Mouse (Mus musculus) NIH3T3 (cell line): ENCODE data around the gene Tmprss11a.

ENCODE experiments used
- DNase-seq: peaks from one replicate; pipeline ENCODE4 v3.0.0-alpha.2; 2012; ENCODE audit warnings: low read depth

Tmprss11a gene

DNA sequence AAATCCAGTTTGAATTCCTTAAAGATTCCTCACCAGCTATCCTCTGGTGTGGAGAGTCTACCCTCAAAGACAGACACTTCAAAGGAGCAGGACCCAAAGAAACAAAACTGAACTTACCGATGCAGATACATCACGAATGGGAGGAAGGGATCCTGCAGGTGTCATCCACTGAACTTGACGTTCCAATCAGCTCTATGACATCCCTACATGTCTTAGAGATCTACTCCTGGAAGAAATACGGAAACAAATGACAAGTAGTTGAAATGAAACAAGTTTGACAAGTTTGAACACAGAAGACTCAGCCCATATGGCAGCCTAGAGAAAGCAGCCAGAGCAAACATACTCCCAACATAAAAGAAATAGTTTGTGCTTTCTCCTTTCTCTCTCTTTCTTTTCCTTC lies at the start of gene Tmprss11a:
Gene Tmprss11a (minus strand): TSS at position 101 of the 400 bp plus-strand sequence.
- no peak for DNase-seq

DNA sequence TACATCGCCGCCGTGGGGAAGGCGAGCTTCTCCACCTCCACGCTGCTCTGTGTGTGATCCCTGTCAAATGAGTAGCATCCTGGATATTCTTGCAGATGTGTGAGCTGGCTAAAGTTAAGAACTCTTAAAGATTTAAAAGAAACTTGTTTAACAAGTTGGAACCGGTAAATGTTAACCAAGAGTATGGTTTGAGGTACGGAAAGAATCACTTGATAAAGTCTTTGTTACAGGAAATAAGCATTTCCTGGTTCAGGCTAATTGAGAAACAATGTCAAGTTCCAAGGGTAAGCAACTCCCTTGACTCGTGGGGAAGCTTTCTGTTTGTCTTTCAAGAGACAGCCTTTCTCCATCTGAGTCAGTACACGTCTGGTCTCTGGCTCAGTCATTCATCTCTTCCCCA lies 49.7 kb upstream of the Tmprss11a start, which contains the start of gene Tmprss11g:
Gene Tmprss11g (minus strand): TSS at position 101 of the 400 bp plus-strand sequence.
- no peak for DNase-seq

DNA sequence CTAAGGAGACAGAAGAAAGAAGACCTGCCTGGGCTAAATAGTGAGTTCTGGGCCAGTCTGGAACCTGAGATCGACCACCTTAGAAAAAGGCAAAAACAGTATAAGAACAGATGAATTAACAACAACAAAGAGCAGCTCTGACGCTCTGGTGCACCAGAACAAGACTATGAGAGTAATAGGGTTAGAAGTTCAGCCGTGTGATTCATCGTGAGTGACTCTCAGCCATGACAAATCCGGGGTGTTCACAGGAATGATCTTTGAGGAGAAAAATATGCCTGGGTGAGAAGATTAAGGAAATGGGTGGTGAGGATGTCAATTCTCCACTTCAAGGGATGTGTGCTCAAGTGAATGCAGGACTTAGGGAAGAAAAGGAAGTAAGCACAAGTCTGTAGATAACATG lies 42.7 kb upstream of the Tmprss11a start:
- DNase-seq = peak; percentile 5

DNA sequence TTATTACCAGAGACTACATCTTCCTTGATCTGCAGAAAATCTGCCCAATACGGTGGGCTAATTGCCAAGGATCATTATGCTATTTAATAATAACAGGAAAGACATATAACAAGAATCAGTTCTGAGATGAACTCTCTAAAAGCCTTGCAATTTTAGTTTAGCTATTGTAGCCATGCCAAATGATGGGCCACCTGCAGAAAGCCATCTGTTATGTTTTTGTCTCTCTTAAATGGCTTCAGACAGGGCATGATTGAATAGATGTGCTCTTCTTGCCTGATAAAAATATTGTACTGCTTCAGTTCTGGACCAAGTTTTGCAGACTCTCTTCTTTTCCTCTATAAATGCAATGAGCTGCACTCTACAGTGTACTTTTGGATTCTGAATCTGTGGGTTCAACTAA lies 24.7 kb upstream of the Tmprss11a start:
- no peak for DNase-seq

DNA sequence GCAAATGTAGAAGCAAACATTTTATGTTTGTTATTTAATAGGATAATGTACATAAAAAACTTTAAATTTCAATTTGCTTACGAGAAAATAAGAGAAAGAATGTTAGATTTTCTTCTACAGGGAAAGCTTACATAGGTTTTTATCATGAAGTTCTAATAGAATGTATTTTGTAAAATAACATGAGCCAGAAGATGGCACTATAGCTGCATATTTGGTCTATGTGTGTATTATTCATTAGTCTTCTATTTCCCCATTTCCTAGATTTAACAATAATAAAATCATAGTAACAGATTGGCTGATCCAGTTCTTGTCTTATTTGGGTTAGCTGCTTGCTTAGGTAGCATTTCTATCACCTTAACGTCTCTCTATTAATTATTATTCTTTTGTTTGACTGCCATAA lies 13.8 kb upstream of the Tmprss11a start:
- DNase-seq = peak; percentile 63

DNA sequence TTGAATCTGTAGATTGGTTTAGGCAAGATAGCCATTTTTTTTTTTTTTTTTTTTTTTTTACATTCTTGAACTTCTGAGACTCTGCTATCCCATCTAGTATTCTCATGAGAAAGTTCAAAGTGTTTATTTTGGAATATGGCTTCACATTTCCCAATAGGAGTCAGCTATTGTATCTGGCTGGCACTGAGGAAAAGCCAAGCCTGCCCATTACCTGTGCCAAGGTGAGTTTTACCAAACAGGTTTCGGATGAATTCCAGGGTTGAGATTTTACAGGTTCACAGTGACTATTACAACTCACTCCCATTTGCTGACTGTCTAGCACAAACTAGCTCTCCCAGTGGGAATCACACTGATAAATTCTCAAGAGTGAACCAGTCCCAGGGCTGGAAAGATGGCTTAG lies 13.2 kb upstream of the Tmprss11a start:
- DNase-seq = no peak

DNA sequence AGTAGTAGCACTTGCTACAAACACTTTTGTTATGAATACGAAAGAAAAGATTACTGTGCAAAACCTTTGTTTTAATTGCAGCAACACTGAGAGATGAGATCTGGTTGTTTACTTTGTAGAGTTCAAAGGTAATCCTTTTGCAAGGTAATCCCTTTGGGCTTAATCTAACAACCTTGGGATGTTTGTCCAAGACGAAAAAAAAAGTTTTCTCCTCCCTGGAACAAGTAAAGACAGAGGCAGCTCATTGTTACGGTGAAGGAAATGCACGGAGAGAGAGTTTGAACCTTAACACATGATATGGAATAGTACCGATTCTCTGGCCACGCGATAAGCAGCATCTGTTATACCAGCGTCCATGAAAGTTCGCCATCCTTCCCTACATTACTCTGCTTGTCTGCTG lies 5.1 kb upstream of the Tmprss11a start:
- no peak for DNase-seq

DNA sequence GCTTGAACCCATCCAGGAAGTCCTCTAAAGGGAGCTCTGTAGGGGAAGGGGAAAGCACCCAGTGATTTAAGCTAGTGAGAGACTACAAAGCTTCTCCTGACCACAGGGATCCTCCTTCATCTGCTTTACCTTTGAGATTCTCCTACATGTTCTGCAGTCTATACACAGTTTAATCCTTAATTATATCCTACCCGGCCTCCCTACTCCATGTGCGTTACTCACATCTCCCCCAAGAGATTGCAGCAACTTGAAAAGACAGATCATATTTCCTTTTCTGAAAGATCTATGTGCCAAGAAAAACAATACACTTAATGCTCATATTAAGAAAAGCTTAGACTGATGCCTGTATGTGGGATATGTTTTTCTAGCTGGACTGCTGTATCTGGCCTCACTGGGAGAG lies 29.5 kb downstream of the Tmprss11a start:
- DNase-seq = peak; percentile 3

DNA sequence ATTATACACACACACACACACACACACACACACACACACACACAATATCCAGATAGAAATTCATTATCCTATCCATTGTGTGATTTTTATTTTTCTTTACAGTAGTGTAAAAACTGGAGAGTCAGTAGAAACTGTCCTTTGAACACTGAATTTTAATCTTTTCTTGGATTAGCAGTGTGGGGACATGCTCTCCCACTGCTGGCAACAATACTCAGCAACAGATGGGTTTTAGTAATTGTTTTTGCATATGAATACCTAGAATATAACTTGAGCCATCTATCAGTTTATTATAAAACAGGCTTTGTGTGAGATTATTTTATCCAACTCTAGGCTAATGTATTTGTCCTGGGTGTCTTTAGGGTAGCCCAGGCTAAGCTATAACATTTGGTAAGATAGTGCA lies 30.2 kb downstream of the Tmprss11a start:
- no peak for DNase-seq

DNA sequence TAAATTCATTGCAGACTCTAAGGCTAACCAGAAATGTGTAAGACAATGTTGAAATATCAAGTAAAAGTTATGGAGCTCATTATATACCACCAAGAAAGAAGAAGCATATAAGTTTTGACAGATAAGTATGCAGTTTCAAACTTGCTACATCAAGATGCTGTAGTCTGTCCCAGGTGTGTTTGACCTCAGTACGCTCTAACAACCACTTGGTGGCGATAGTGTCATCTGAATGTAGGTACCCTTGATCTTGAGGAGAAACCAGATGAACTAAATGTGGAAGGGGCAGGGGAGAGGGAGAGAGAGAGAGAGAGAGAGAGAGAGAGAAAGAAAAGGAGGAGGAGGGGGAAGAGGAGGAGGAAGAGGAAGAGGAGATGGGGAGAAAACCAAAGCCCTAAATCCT lies 36.1 kb downstream of the Tmprss11a start:
- peak; percentile 60 for DNase-seq

DNA sequence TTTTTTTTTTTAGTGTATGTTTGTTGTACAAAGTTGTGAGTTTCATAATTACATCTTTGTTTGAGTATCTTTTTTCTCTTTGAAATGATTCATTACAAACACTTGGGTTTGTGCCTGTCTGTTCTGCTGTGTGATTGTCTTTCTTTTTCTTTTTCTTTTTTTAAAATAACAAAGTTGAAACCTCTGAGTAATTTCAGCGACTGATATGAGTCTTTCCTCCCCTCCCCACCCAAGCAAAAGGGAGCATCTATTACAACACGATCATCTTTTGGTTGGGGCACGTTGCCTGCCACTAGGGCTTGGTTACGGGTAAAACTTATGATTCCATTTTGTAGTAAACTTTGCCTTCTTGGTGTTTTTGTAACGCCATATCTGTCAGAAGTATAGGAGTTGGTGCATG lies 37.7 kb downstream of the Tmprss11a start:
- no peak for DNase-seq

DNA sequence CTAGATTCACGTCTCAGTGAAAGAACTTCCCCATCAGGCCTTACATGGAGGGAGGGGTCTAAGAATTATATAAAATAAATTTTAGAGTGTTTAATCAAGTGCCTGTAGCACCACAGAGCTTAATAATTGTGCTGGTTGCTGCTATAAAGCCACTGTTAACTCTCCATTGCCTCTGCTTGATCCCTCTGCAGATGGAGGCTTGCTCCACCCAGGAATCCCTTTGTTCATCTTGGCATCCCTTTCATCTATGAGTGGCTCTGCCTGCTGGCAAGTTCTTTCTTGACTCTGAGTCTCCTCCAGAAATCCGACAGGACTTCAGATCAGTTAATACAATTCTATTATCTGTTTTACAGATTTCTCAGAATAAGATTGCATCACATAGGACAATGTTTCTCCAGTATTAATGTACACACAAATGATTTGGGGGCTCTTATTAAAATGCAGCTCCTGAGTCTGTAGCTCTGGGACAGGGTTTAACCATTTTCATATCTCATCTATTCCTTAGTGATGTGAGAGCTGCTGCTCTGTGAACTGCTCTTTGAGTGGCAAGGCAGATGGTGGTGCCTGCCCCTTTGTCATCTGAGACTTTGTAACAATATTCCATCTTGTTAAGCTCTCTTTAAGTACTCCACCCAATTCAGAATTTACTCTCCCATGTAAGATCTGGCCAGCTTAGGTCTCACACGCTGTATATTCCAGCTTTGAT lies 47.3 kb downstream of the Tmprss11a start:
- DNase-seq = no peak

DNA sequence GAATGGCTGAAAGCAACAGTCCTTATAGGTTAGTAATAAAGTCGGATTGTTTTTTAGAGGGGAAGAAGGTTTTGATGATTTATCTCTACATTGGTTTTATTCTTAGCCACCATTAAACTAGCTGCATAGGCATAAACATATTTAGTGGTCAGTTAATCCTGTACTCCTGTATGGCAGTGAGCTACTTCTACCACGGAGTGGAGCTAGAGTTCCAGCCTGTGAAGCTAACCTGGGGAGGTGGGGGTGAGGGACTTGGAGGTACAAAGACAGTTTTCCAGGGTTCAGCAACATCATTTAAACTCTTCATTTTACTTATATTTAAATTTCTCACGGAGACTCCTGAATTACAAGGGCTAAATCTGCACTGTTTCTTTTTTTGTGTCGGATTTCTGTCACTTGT lies 49.3 kb downstream of the Tmprss11a start:
- DNase-seq = peak; percentile 12

DNA sequence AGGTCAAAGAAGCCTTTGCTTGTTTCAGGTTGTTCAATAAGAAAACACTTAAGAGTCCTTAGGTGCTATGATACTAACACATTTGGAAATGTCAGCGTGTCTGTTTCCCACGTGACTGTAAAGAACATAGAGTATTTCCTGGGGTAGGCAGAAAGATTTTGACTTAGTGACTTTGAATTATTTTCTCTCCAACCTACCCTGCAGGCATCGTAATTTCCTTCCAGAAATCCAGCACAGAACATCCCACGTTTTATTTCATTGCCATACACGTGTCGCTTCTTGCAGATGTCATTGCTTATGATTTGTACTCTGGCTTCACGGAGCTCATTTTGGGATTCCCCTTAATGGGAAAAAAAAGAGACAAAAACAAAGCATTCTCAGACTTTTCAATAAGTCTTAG lies 54.5 kb downstream of the Tmprss11a start:
- no peak for DNase-seq

DNA sequence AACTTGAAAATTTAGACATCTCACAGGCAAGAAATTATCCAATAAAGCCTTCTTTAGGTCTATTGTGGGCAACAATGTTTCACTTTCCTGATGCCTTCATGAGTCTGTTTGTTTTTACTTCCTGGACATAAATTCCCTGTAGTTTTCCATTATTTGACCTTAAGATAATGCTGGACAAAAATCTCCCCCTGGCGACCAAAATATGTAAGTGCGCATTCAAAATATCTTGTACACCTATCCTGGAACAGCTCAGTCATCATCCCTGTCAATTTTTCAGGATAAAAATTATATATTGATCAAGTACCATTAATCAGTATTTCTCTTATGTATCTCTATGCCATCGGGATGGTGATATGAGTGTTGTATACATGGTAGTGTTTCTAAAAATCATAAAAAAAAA lies 58.0 kb downstream of the Tmprss11a start:
- peak; percentile 67 for DNase-seq

DNA sequence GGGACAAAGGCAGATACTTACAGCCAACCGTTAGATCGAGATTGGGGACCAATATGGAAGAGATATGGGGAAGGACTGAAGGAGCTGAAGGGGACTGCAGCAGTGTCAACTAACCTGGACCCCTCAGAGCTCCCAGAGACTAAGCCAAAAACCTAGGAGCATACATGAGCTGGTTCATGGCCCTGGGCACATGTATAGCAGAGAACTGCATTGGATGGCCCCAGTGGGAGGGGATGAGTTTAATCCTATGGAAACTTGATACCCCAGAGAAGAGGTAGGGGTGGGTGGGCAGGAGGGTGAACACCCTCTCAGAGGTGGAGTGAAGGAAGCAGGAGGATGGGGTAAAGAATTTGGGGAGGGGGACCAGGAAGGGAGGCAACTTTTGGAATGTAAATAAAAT lies 60.8 kb downstream of the Tmprss11a start:
- DNase-seq = no peak

DNA sequence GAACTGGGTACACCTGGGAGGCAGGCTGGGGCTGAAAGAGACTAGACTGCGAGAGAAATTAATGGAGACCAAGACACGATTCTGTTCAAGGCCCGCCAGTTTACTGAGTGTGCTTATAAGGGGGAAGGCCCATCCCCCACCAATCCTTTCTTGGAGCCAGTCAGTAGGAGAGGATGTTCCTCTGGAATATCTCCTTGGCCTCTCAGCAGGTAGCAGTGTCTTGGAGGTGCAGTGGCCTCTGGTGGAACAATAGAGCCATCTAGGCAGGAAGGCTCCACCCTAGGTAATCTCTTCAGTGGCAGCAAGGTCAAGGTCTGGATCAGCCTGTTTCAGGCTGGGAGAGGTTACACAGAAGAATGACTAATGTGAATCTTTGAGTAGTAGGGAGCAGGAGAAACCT lies 61.6 kb downstream of the Tmprss11a start:
- DNase-seq = no peak

DNA sequence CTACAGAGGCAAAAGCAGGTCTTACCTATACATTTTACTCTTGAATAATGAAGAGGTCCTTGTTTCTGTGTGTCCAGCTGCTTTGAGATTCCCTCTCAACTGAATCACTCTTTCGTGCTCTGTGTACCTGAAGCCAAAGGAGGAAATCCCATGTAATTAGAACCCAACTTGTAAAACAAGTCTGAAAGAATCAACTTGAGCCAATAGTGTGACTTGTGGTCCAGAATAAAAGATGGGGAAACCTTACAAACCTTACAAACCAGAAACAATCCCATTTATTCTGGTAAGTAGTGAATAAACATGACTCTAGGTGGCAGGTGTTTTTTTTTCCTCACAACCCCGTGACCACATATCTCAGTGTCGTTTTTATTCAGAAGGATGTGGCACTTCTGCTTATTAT lies 95.5 kb downstream of the Tmprss11a start, which contains the start of gene Tmprss11d:
Gene Tmprss11d (minus strand): TSS at position 101 of the 400 bp plus-strand sequence.
- no peak for DNase-seq
